Mouse (Mus musculus) liver, embryonic 16.5 days (tissue): ENCODE measurements around the gene Polr1d. TPM values are rescaled to one million over a fixed set of nuclear protein-coding genes. Genes with fewer than 3 reads are reported as not detected.

Source experiments
- ATAC-seq: fragments of 200-750 bp; cut with Nextera tagmentation; 2 replicates; pipeline ENCODE4 v1.8.0; 2017; ENCODE audit warnings: low read depth, mild to moderate bottlenecking, moderate number of reproducible peaks, moderate library complexity
- H3K27ac ChIP-seq: fragments of 300-500 bp; sonication (generic); 2 replicates; pipeline ENCODE4 v1.5.1; 2014; ENCODE audit warnings: mild to moderate bottlenecking, low read length
- H3K27me3 ChIP-seq: fragments of 300-500 bp; sonication (generic); 2 replicates; pipeline ENCODE4 v1.6.1; 2014; ENCODE audit warnings: low read depth, low read length, mixed read lengths; ENCODE audit not compliant: control insufficient read depth, insufficient read depth
- H3K36me3 ChIP-seq: fragments of 300-500 bp; sonication (generic); 2 replicates; pipeline ENCODE4 v1.6.1; 2014; ENCODE audit warnings: mild to moderate bottlenecking; ENCODE audit not compliant: control insufficient read depth, insufficient read depth
- H3K4me1 ChIP-seq: fragments of 300-500 bp; sonication (generic); 2 replicates; pipeline ENCODE4 v1.6.1; 2014; ENCODE audit warnings: low read depth, low read length, mixed read lengths; ENCODE audit not compliant: control insufficient read depth
- H3K4me2 ChIP-seq: fragments of 300-500 bp; sonication (generic); 2 replicates; pipeline ENCODE4 v1.6.1; 2014; ENCODE audit warnings: low read depth, low read length, mixed read lengths
- H3K4me3 ChIP-seq: fragments of 300-500 bp; sonication (generic); 2 replicates; pipeline ENCODE4 v1.5.1; 2014; ENCODE audit warnings: low read depth, mild to moderate bottlenecking, low read length
- H3K9ac ChIP-seq: fragments of 300-500 bp; sonication (generic); 2 replicates; pipeline ENCODE4 v1.6.1; 2014; ENCODE audit warnings: low read depth, low read length
- H3K9me3 ChIP-seq: fragments of 300-500 bp; sonication (generic); replicated peaks from 2 replicates; pipeline ENCODE4 v1.6.1; 2016; ENCODE audit warnings: low read length; ENCODE audit not compliant: control insufficient read depth
- WGBS: fragments of 180-500 bp; shearing (Covaris S2); extraction: QIAGEN DNeasy Blood & Tissue Kit; methylation state at CpG from one replicate; pipeline ENCODE4 v1.1.7; 2014; ENCODE audit not compliant: insufficient replicate concordance; 5-methylcytosine and 5-hydroxymethylcytosine counted together
- polyA plus RNA-seq: library from polyadenylated mRNA; unstranded; fragments of >200 nt; fragmentation: Nextera tagmentation; extraction: Ambion mirVana; gene quantifications from 2 replicates; pipeline ENCODE4 v1.2.1, GENCODE M21; 2015

Polr1d gene
- polyA plus RNA-seq, 1 experiment from 2014 or later: 54.4 TPM

DNA sequence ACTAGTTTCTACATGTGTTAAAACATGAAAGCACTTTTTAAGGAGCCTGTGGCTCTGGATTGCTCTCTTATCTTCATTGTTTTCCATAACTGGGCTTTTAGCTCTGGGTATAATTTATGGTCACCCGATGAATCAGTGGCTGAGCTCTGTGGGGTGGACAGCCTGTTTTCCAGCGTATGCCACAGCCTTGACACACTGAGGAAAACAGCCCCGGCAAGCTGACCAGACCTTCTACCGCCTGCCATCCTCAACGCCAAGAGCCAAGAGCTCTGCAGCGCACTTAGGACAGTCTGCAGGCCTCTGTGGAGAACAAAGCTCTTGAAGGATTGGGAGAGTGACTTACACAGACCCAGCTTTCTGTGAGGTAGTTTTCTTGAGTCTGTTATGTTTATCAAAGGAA is 17.4 kb downstream of the Polr1d start:
- ATAC-seq: no peak
- no peak overlapping the region for H3K27ac ChIP-seq
- H3K27me3 ChIP-seq: no peaks in the 10 kb centered on the region
- no peak overlapping the region for H3K9ac ChIP-seq
- 82% methylated on average over 6 of the region's 6 CpGs for WGBS
- no peaks in the 10 kb centered on the region for H3K9me3 ChIP-seq
- 0 out of 2 replicates have a peak, but pooled peaks cover 2% of the 10 kb centered on the region for H3K36me3 ChIP-seq
- no peak overlapping the region for H3K4me3 ChIP-seq
- no peaks in the 10 kb centered on the region for H3K4me1 ChIP-seq
- H3K4me2 ChIP-seq: no peak overlapping the region

DNA sequence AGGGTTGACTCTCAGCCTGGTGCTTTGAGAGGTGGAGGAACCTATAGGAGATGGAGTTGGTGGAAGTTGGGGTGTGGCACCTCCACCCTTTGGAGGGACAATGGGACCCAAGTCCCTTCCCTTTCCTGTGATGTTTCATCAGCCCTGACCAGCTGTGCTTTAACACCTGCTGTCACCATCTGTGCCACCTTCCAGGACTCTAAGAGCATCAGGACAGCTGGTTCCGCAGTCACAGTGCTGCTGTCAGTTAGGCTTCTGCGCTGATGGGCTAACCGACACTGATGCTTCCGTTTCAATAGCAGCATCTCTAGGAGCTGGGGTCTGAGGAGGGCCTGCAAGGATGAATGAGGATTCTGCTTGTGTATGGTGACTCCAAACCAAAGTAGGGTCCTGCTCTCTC is 19.7 kb downstream of the Polr1d start:
- Histone ChIP-seq H3K9me3 (no peaks in the 10 kb centered on the region), H3K27ac (no peak overlapping the region), H3K4me3 (no peak overlapping the region), H3K4me2 (no peak overlapping the region), H3K27me3 (no peaks in the 10 kb centered on the region), H3K4me1 (no peaks in the 10 kb centered on the region), H3K36me3 (peaks cover 7% of the 10 kb centered on the region; the same call in 1 of the 2 replicates), H3K9ac (no peak overlapping the region)
- 92% methylated on average over 4 of the region's 4 CpGs for WGBS
- ATAC-seq: no peak

DNA sequence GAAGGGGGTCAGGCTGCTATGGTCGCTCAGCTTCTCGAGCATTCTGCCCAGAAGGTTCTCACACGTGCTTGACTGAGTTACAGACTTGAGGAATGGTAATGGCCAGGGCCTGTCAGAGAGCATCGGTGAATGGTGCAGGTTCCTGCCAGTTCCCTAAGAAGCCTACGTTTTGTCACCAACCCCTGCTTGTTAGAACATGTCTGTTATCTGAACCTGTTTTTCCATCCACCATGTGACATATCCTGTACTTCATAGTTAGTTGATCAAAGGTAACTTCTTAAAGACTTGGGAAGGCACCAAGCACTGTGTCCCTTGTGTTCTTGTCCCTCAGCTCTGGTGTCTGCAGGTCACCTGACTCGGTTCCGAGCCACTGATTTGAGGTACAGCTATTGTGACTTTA is 21.8 kb downstream of the Polr1d start:
- Histone ChIP-seq H3K4me3 (no peak overlapping the region), H3K27ac (no peak overlapping the region), H3K27me3 (no peaks in the 10 kb centered on the region), H3K4me2 (no peak overlapping the region), H3K9ac (no peak overlapping the region), H3K4me1 (no peaks in the 10 kb centered on the region), H3K9me3 (no peaks in the 10 kb centered on the region), H3K36me3 (peaks cover 8% of the 10 kb centered on the region; the same call in 1 of the 2 replicates)
- no peak for ATAC-seq
- WGBS: 75% methylated on average over 7 of the region's 7 CpGs

DNA sequence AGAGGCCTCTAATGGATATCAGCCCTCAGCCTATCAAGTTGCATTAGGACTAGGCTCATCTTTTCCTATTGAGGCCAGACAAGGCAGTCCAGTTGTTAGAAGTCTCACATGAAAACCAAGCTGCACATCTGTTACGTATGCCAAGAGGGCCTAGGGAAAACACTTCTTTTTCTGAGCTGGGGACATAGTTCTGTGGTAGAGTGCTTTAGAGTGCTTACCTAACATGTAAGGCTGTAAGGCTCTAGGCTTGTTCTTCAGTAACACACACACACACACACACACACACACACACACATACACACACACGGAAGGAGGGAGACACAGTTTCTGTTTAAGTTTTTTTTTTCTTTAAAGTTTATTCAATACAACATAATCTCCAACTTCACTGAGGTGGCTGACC is 23.3 kb downstream of the Polr1d start:
- Histone ChIP-seq H3K9me3 (no peaks in the 10 kb centered on the region), H3K27me3 (no peaks in the 10 kb centered on the region), H3K4me3 (no peak overlapping the region), H3K36me3 (peaks cover 8% of the 10 kb centered on the region), H3K4me1 (no peaks in the 10 kb centered on the region), H3K4me2 (no peak overlapping the region), H3K27ac (no peak overlapping the region), H3K9ac (no peak overlapping the region)
- ATAC-seq: no peak
- 74% methylated on average over 2 of the region's 2 CpGs for WGBS

DNA sequence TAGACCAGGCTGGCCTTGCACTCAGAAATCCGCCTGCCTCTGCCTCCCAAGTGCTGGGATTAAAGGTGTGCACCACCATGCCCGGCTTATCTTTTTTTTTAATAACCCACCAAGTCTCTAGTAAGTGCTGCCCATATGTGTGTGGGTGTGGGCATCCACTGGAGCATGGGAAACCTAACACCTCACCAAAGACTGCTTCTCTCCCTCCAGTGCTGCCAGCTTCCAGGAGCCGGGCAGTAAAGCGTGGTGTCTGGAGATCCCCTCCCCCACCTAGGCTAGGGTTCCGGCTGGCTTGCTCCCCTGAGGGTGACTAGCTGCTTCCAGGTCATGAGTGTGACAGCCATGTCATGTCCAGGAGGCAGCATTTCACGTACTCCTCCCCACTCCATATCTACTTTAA is 25.4 kb downstream of the Polr1d start:
- WGBS: 70% methylated on average over 6 of the region's 6 CpGs
- H3K9me3 ChIP-seq: no peaks in the 10 kb centered on the region
- peaks cover 8% of the 10 kb centered on the region for H3K36me3 ChIP-seq
- H3K4me3 ChIP-seq: no peak overlapping the region
- no peaks in the 10 kb centered on the region for H3K27me3 ChIP-seq
- no peak for ATAC-seq
- no peak overlapping the region for H3K27ac ChIP-seq
- H3K4me1 ChIP-seq: no peaks in the 10 kb centered on the region
- no peak overlapping the region for H3K9ac ChIP-seq
- H3K4me2 ChIP-seq: no peak overlapping the region

DNA sequence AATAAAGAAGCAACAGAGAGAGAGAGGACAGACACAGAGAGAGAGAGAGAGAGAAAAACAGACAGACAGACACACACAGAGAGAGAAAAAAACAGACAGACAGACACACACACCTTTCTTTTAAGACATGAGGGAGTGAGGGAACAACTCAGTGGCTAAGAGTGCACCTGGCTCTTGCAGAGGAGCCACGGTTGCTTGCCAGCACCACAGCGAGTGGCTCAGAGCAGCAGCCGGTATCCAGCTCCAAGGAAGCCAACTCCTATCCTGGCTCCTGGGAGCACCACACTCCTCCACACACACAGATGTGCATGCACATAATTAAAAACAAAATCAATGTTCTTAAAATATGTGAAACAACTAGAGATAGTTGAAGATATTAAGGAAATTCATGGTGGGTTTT is 30.4 kb downstream of the Polr1d start:
- H3K27me3 ChIP-seq: no peaks in the 10 kb centered on the region
- no peaks in the 10 kb centered on the region for H3K9me3 ChIP-seq
- no peak overlapping the region for H3K9ac ChIP-seq
- no peaks in the 10 kb centered on the region for H3K4me1 ChIP-seq
- H3K4me2 ChIP-seq: no peak overlapping the region
- no peak overlapping the region for H3K27ac ChIP-seq
- no peak overlapping the region for H3K4me3 ChIP-seq
- no peak for ATAC-seq
- peaks cover 13% of the 10 kb centered on the region for H3K36me3 ChIP-seq
- WGBS: 73% methylated on average over 3 of the region's 3 CpGs

DNA sequence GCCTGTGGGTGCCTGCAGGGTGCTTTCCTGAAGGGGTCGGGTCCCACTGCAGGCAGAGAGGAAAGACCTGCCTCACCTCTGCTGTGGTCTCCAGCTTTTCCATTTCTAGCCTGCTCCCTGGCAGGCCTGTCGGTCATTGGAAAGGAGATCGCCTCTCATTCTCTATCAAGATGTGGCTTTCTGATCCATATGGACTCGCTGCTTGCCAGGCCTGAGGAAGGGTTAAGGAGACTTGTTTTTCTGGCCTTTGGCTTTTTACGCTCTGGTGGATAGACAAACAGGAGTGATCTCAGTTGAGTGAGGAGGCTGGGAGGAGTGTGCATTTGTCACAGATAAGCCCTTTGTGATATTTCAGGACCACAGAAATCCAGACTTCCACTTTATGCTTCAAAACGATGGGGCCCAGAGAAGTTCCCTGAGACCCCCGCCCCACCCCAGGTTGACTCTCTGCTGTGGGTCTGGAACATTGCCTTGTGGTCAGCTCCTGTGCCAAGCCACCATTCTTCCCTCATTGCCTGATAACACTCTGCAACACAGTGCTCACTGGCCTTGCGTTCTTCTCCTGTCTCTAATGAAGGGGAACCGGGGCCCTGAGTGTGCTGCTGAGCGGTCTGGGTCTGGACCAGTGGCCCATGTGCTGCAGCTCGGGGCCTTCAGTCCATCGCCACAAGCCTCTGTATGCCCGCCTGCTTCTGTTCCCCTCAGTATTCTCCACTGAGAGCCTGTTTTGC is 32.2 kb downstream of the Polr1d start:
- no peak overlapping the region for H3K4me2 ChIP-seq
- no peak overlapping the region for H3K9ac ChIP-seq

DNA sequence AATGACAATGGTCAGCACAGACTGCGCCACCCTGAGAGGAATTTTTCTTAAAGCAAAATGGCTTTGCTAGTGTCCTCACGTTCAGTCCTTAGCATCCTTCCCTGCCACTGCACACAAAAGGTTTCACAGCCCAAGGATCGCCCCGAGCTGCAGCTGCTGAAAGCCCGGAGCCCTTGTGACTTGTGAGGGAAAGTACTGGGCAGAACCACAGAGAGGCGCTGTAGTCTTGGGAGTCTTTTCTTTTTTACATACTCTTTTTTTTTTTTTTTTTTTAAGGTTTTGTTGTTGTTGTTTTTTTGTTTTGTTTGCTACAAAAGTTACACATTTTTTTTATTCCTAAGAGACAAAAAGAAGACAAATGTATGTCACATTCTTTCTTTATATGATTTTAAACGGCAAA is 37.9 kb downstream of the Polr1d start:
- H3K4me1 ChIP-seq: no peaks in the 10 kb centered on the region
- no peak overlapping the region for H3K4me2 ChIP-seq
- no peaks in the 10 kb centered on the region for H3K27me3 ChIP-seq
- no peak overlapping the region for H3K27ac ChIP-seq
- peaks cover 10% of the 10 kb centered on the region for H3K36me3 ChIP-seq
- H3K9me3 ChIP-seq: no peaks in the 10 kb centered on the region; the same call in 1 of the 2 replicates
- WGBS: 78% methylated on average over 7 of the region's 7 CpGs
- H3K4me3 ChIP-seq: no peak overlapping the region
- no peak overlapping the region for H3K9ac ChIP-seq
- no peak for ATAC-seq

More for the DNA sequence above, 32.2 kb downstream of the Polr1d start:
- Histone ChIP-seq H3K4me3 (no peak overlapping the region), H3K4me1 (no peaks in the 10 kb centered on the region), H3K27ac (no peak overlapping the region), H3K27me3 (no peaks in the 10 kb centered on the region), H3K36me3 (peaks cover 15% of the 10 kb centered on the region), H3K9me3 (no peaks in the 10 kb centered on the region)
- no peak for ATAC-seq
- WGBS: 78% methylated on average over 13 of the region's 13 CpGs

DNA sequence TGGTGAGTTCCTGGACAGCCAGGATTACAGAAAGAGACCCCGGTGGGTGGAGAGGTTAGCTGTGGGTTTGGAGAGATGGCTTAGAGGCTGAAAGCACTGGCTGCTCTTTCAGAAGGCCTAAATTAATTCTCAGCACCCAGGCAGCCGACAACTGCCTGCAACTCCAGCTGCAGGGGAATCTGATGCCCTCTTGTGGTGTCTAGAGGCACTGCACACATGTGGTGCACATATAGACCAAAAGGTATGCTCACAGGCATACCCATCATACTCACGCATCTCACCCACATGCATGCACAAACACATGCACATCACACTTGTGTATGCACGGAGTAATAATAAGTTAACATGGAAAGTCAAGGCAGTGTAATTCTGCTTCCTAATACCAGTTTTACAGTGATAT is 38.8 kb downstream of the Polr1d start:
- Histone ChIP-seq H3K4me1 (no peaks in the 10 kb centered on the region), H3K4me2 (no peak overlapping the region), H3K9ac (no peak overlapping the region), H3K4me3 (no peak overlapping the region), H3K9me3 (no peaks in the 10 kb centered on the region; the same call in 1 of the 2 replicates), H3K27me3 (no peaks in the 10 kb centered on the region), H3K36me3 (peaks cover 8% of the 10 kb centered on the region), H3K27ac (no peak overlapping the region)
- WGBS: 79% methylated on average over 4 of the region's 4 CpGs
- ATAC-seq: no peak
